Mouse (Mus musculus) kidney, adult 2 months (tissue): Measurements from ENCODE around the gene Plekhm3. TPM values are rescaled to one million over a fixed set of nuclear protein-coding genes. Genes with fewer than 3 reads are reported as not detected.

Experiments used
- DNase-seq: peaks from one replicate; pipeline ENCODE4 v3.0.0; 2021
- H3K27ac ChIP-seq: fragments of 200-500 bp; 2 replicates; pipeline ENCODE4 v1.5.1; 2012; ENCODE audit warnings: low read depth, low read length, control low read depth, inconsistent platforms; ENCODE audit not compliant: insufficient read depth
- H3K27me3 ChIP-seq: fragments of 200-500 bp; replicated peaks from 2 replicates; pipeline ENCODE4 v1.6.1; 2012; ENCODE audit warnings: mild to moderate bottlenecking, moderate library complexity, low read length, inconsistent platforms; ENCODE audit not compliant: control insufficient read depth, insufficient read depth
- H3K36me3 ChIP-seq: fragments of 200-500 bp; 2 replicates; pipeline ENCODE4 v1.6.1; 2012; ENCODE audit warnings: mild to moderate bottlenecking, moderate library complexity, low read length, inconsistent platforms; ENCODE audit not compliant: control insufficient read depth, insufficient read depth
- H3K4me1 ChIP-seq: fragments of 200-500 bp; 2 replicates; pipeline ENCODE4 v1.6.1; 2011; ENCODE audit warnings: low read length; ENCODE audit not compliant: control insufficient read depth, insufficient read depth
- H3K4me3 ChIP-seq: fragments of 200-500 bp; 2 replicates; pipeline ENCODE4 v1.5.1; 2011; ENCODE audit warnings: mild to moderate bottlenecking, low read depth, low read length, control low read depth; ENCODE audit not compliant: insufficient read depth
- CTCF ChIP-seq: fragments of 200-500 bp; conservative IDR thresholded peaks from 2 replicates; pipeline ENCODE4 v1.5.1; 2011; ENCODE audit warnings: low read depth, mild to moderate bottlenecking, control low read depth, low read length, moderate library complexity, mixed read lengths; ENCODE audit not compliant: insufficient read depth, insufficient read length
- POLR2A ChIP-seq: fragments of 200-500 bp; IDR thresholded peaks from one replicate; pipeline ENCODE4 v1.6.1; 2011; ENCODE audit warnings: low read depth, low read length, control low read depth
- WGBS: fragments of 180-500 bp; shearing (Covaris S2); methylation state at CpG from one replicate; pipeline ENCODE4 v1.1.7; 2018; 5-methylcytosine and 5-hydroxymethylcytosine counted together
- polyA plus RNA-seq: library from polyadenylated mRNA; depleted of rRNA; stranded (reverse); fragments of >200 nt; gene quantifications from 2 replicates; pipeline ENCODE4 v1.2.3, GENCODE M21; 2012

Gene Plekhm3
- polyA plus RNA-seq, 1 experiment: 3.3 TPM

DNA sequence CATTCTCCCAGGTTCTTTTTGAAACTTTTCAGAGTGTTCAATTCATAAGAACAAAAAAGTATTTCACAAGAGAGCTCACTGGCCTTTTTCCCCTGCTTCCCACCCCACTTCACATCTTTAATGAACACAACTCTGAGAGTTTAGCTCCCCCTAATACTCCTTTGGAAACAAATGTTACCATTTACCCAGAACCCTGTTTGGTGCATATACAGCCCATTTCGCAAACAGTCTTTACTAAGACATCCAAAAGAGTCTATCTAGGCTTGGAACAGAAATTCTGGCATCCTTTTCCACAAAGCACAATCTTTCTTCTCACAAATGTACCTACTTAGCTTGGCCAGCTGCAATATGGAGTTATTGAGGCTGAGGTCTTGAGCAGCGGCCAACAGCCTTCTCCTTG is 59.1 kb downstream of the Plekhm3 start:
- Histone ChIP-seq H3K4me1 (no peaks in the 10 kb centered on the region), H3K36me3 (no peaks in the 10 kb centered on the region), H3K27ac (no peak overlapping the region), H3K27me3 (no peaks in the 10 kb centered on the region), H3K4me3 (no peak overlapping the region)
- TF ChIP-seq POLR2A (no peak), CTCF (no peak)
- DNase-seq: no peak
- WGBS: 97% methylated on average over 2 of the region's 2 CpGs

DNA sequence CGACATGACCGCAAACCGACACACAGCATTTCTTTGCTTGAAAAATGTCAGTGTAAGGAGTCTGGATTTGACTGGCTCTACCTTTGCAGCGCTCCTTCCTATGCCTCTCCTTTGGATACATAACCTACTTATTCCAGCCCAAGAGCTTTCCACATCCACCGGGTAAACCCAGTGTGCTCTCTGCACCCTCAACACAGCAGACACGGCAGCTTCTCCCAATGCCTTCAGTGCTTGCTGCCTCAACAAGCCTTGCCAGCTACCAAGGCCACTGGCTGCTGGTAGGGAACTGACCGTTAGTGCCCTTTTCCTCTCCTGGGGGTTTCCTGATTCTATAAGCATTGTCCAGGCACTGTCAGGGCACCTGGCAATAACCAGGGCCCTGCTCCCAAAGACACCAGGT is 62.8 kb downstream of the Plekhm3 start:
- H3K4me3 ChIP-seq: no peak overlapping the region
- H3K27ac ChIP-seq: no peak overlapping the region
- H3K36me3 ChIP-seq: no peaks in the 10 kb centered on the region; the same call in 1 of the 2 replicates
- WGBS: 83% methylated on average over 7 of the region's 7 CpGs
- no peak for TF ChIP-seq CTCF
- no peak for TF ChIP-seq POLR2A
- H3K4me1 ChIP-seq: no peaks in the 10 kb centered on the region
- no peak for DNase-seq
- H3K27me3 ChIP-seq: no peaks in the 10 kb centered on the region

DNA sequence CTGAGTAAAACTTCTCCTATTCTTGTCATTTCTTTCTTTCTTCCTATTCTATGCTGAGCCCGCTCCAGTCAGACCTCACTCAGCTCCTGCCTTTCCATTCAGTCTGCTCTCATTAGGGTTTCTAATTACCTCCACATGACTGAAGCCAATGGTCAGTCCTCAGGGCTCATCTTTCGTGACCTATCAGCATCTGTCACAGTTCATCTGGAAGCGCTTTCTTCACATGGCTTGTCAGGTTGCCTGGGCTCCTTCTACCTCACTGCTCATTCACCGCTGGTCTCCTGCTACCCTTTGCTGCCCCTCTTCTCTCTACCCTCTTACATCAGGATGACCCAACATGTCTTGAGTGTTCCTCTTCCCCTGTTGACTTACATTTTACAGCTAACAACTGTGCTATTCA is 65.3 kb downstream of the Plekhm3 start:
- DNase-seq: no peak
- H3K36me3 ChIP-seq: no peaks in the 10 kb centered on the region; the same call in 1 of the 2 replicates
- WGBS: 89% methylated on average over 4 of the region's 4 CpGs
- TF ChIP-seq CTCF: no peak
- no peak for TF ChIP-seq POLR2A
- no peaks in the 10 kb centered on the region for H3K4me1 ChIP-seq
- H3K4me3 ChIP-seq: no peak overlapping the region
- H3K27ac ChIP-seq: no peak overlapping the region
- H3K27me3 ChIP-seq: no peaks in the 10 kb centered on the region

DNA sequence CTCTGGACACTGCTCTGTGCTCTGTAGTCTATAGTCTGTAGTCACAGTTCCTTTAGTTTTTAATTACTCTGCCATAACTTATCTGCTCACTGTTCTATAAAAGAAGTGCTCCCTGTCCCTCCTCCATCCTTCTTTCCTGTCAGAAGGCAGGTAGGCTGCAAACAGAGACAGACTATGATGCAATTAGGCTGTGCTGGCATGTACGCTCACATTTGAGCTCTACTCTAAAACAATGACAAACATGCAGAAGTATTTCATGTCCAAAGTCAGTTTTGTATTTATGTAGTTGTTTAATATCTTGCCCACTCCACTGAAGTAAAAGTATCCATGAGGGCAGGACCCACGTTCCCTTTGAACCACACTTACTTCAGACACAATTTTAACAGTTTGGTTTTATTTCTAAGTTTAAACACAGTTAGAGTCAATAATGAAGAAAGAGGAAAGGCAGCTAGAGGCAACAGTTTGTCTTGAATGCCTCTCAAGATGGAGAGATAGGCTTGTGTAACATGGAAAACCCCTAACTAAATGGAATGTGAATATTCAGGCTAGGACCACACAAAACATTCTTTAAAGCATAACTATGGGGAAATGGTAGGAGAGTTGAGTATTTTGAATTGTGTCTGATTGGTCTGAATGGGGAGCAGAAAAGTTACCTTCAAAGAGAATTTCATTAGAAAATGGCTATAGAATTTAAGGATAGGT is 69.0 kb downstream of the Plekhm3 start:
- DNase-seq: no peak
- 85% methylated on average over 2 of the region's 2 CpGs for WGBS
- H3K4me1 ChIP-seq: no peaks in the 10 kb centered on the region
- H3K4me3 ChIP-seq: no peak overlapping the region
- no peaks in the 10 kb centered on the region for H3K27me3 ChIP-seq
- H3K36me3 ChIP-seq: no peaks in the 10 kb centered on the region; the same call in 1 of the 2 replicates
- H3K27ac ChIP-seq: no peak overlapping the region
- TF ChIP-seq POLR2A (no peak), CTCF (no peak)

- Histone ChIP-seq H3K4me3 (no peak overlapping the region), H3K36me3 (no peaks in the 10 kb centered on the region; the same call in 1 of the 2 replicates), H3K4me1 (no peaks in the 10 kb centered on the region), H3K27me3 (no peaks in the 10 kb centered on the region), H3K27ac (no peak overlapping the region)
- 94% methylated on average over 6 of the region's 6 CpGs for WGBS
- no peak for TF ChIP-seq CTCF
- TF ChIP-seq POLR2A: no peak
- DNase-seq: no peak
Measured at GRCm38 (mm10) chr1:64886718-64887117, 69.9 kb downstream of the Plekhm3 start.

GRCm38 (mm10) chr1:64885328-64885727 is 71.3 kb downstream of the Plekhm3 start:
- no peaks in the 10 kb centered on the region for H3K27me3 ChIP-seq
- no peak overlapping the region for H3K27ac ChIP-seq
- TF ChIP-seq CTCF (no peak), POLR2A (no peak)
- H3K4me1 ChIP-seq: no peaks in the 10 kb centered on the region
- DNase-seq: no peak
- no peaks in the 10 kb centered on the region for H3K36me3 ChIP-seq
- 83% methylated on average over 3 of the region's 3 CpGs for WGBS
- H3K4me3 ChIP-seq: no peak overlapping the region

DNA sequence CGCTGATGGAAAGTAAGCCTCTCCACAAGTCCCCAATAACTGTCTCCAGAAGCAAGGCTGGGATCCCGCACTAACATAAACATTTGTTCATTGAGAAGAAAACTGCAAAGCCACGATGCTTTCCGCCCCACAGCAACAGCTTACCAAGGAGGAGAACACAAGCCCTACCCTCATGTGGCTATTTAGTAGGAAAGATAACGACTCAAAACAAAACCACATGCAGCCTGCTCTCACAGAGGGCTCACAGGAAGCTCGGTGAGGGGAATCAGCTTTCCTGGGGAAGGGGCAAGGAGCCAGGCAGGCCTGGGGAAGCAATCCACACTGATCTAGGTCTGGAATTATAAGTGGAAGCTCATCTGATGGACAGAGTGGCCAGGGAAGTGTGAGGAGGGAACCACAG is 72.6 kb downstream of the Plekhm3 start:
- H3K36me3 ChIP-seq: no peaks in the 10 kb centered on the region
- H3K27me3 ChIP-seq: no peaks in the 10 kb centered on the region
- no peak for DNase-seq
- H3K4me1 ChIP-seq: no peaks in the 10 kb centered on the region
- H3K27ac ChIP-seq: no peak overlapping the region
- H3K4me3 ChIP-seq: no peak overlapping the region
- TF ChIP-seq CTCF (no peak), POLR2A (no peak)
- WGBS: 65% methylated on average over 6 of the region's 6 CpGs

GRCm38 (mm10) chr1:64880613-64881012 is 76.0 kb downstream of the Plekhm3 start:
- 81% methylated on average over 3 of the region's 3 CpGs for WGBS

More at GRCm38 (mm10) chr1:64880613-64881012, 76.0 kb downstream of the Plekhm3 start:
- H3K27ac ChIP-seq: no peak overlapping the region
- H3K4me1 ChIP-seq: no peaks in the 10 kb centered on the region
- no peak overlapping the region for H3K4me3 ChIP-seq
- no peaks in the 10 kb centered on the region for H3K36me3 ChIP-seq
- no peaks in the 10 kb centered on the region for H3K27me3 ChIP-seq
- DNase-seq: no peak
- TF ChIP-seq CTCF (no peak), POLR2A (no peak)
